Mouse (Mus musculus) G1E (cell line): ENCODE data around the gene Olfr1061. TPM values are rescaled to one million over a fixed set of nuclear protein-coding genes. Genes with fewer than 3 reads are reported as not detected.
"Not testable (repeated sequence)": the region's sequence is repeated elsewhere in the genome, so short reads cannot be mapped to it uniquely, and the experiment has no call there.

Experiments used
- ATAC-seq: 2 replicates; pipeline ENCODE4 v1.8.0; 2016; ENCODE audit warnings: mild to moderate bottlenecking; ENCODE audit not compliant: insufficient number of reproducible peaks, poor library complexity, low FRiP score, severe bottlenecking; ENCODE audit errors: extremely low read depth
- DNase-seq: peaks from one replicate; pipeline ENCODE4 v3.0.0; 2012; ENCODE audit warnings: low spot score
- H3K27me3 ChIP-seq: 2 replicates; pipeline ENCODE4 v1.6.1; 2012; ENCODE audit warnings: mild to moderate bottlenecking, low read length, inconsistent platforms; ENCODE audit not compliant: insufficient read depth
- H3K36me3 ChIP-seq: replicated peaks from 2 replicates; pipeline ENCODE3; 2012; ENCODE audit warnings: mild to moderate bottlenecking, inconsistent platforms
- H3K4me1 ChIP-seq: 2 replicates; pipeline ENCODE4 v1.6.1; 2012; ENCODE audit warnings: low read depth, low read length, inconsistent platforms, mixed read lengths; ENCODE audit not compliant: insufficient read depth
- H3K4me3 ChIP-seq: 2 replicates; pipeline ENCODE4 v1.5.1; 2012; ENCODE audit warnings: low read depth, mild to moderate bottlenecking, inconsistent platforms, low read length, moderate library complexity, mixed read lengths
- H3K9me3 ChIP-seq: replicated peaks from 2 replicates; pipeline ENCODE4 v1.6.1; 2012; ENCODE audit warnings: inconsistent platforms
- CTCF ChIP-seq: IDR thresholded peaks from 2 replicates; pipeline ENCODE4 v1.5.1; 2012; ENCODE audit warnings: low read depth, low read length, inconsistent platforms, mixed read lengths
- GATA1 ChIP-seq: IDR thresholded peaks from 2 replicates; pipeline ENCODE4 v1.6.1; 2012; ENCODE audit warnings: borderline replicate concordance, low read length, inconsistent platforms, mixed read lengths
- GATA2 ChIP-seq: IDR thresholded peaks from 2 replicates; pipeline ENCODE4 v1.6.1; 2012; ENCODE audit warnings: low read depth, low read length, inconsistent platforms, borderline replicate concordance
- POLR2AphosphoS5 ChIP-seq: IDR thresholded peaks from 2 replicates; pipeline ENCODE4 v1.6.1; 2012; ENCODE audit warnings: low read depth, low read length, inconsistent platforms; ENCODE audit not compliant: insufficient replicate concordance
- TAL1 ChIP-seq: conservative IDR thresholded peaks from 2 replicates; pipeline ENCODE4 v1.6.1; 2012; ENCODE audit warnings: low read depth, low read length, inconsistent platforms, mixed read lengths
- polyA plus RNA-seq: library from polyadenylated mRNA; stranded (reverse); fragments of >175 nt; gene quantifications from 2 replicates; pipeline ENCODE4 v1.2.3, GENCODE M21; 2012
- total RNA-seq, 2 experiments: library from RNA; stranded (forward) in 1 of 2; stranded (reverse) in 1 of 2; fragments of 200-1000 nt in 1 of 2; fragments of >200 nt in 1 of 2; fragmentation: Nextera tagmentation in 1 of 2; gene quantifications; 2 replicates each; pipeline ENCODE4 v1.2.3; 2014 to 2017

The Olfr1061 gene
- total and polyA plus RNA-seq, 3 experiments = not detected

GRCm38 (mm10) chr2:86378293-86378692, 35.6 kb downstream of the Olfr1061 start, which contains the start of gene Olfr1057:
Gene Olfr1057 (minus strand): TSS chr2:86378393.
- Histone ChIP-seq H3K9me3 (no peaks in the 10 kb centered on the region), H3K4me1 (no peaks in the 10 kb centered on the region), H3K4me3 (no peak within 1 kb of the TSS), H3K36me3 (no peaks in the 10 kb centered on the region), H3K27me3 (no peaks in the 10 kb centered on the region)
- no peak for ATAC-seq
- TF ChIP-seq GATA2 = no peak
- TF ChIP-seq CTCF = no peak
- TF ChIP-seq POLR2AphosphoS5 = no peak
- TF ChIP-seq GATA1 = no peak
- no peak for TF ChIP-seq TAL1
- no peak for DNase-seq

- H3K27me3 ChIP-seq, DNase-seq, H3K4me3 ChIP-seq, H3K36me3 ChIP-seq, H3K4me1 ChIP-seq, ATAC-seq, H3K9me3 ChIP-seq: not testable (repeated sequence)
Measured at GRCm38 (mm10) chr2:86366342-86366741, 47.5 kb downstream of the Olfr1061 start.

Other genes with a start within 250 kb of the Olfr1061 start
Only the 20 nearest of the 26 such genes appear.
- not detected in 2 replicates for gene Olfr1046, start 194.7 kb downstream of the Olfr1061 start, total RNA-seq (2014; fragmentation: Nextera tagmentation)
- gene Olfr1046, start 194.7 kb downstream of the Olfr1061 start, total RNA-seq (2017) = 0.16 TPM in 1 of 2 replicates, not detected in the other
- gene Olfr1046, start 194.7 kb downstream of the Olfr1061 start, polyA plus RNA-seq = not detected in 2 replicates
- gene Olfr1047, start 182.6 kb downstream of the Olfr1061 start, total RNA-seq (2014; fragmentation: Nextera tagmentation) = not detected in 2 replicates
- not detected in 2 replicates for gene Olfr1047, start 182.6 kb downstream of the Olfr1061 start, total RNA-seq (2017)
- gene Olfr1047, start 182.6 kb downstream of the Olfr1061 start, polyA plus RNA-seq = not detected in 2 replicates
- gene Olfr1048, start 173.8 kb downstream of the Olfr1061 start, total RNA-seq (2014; fragmentation: Nextera tagmentation) = not detected in 2 replicates
- 0.06 and 0.27 TPM in 2 replicates for gene Olfr1048, start 173.8 kb downstream of the Olfr1061 start, total RNA-seq (2017)
- not detected in 2 replicates for gene Olfr1048, start 173.8 kb downstream of the Olfr1061 start, polyA plus RNA-seq
- not detected in 2 replicates for gene Olfr1049, start 155.7 kb downstream of the Olfr1061 start, total RNA-seq (2014; fragmentation: Nextera tagmentation)
- not detected in 2 replicates for gene Olfr1049, start 155.7 kb downstream of the Olfr1061 start, total RNA-seq (2017)
- not detected in 2 replicates for gene Olfr1049, start 155.7 kb downstream of the Olfr1061 start, polyA plus RNA-seq
- not detected in 2 replicates for gene Olfr1051, start 135.0 kb downstream of the Olfr1061 start, total RNA-seq (2014; fragmentation: Nextera tagmentation)
- gene Olfr1051, start 135.0 kb downstream of the Olfr1061 start, total RNA-seq (2017) = not detected in 2 replicates
- gene Olfr1051, start 135.0 kb downstream of the Olfr1061 start, polyA plus RNA-seq = not detected in 2 replicates
- gene Olfr1052, start 121.6 kb downstream of the Olfr1061 start, total RNA-seq (2014; fragmentation: Nextera tagmentation) = not detected in 2 replicates
- gene Olfr1052, start 121.6 kb downstream of the Olfr1061 start, total RNA-seq (2017) = 0.11 and 0.12 TPM in 2 replicates
- not detected in 2 replicates for gene Olfr1052, start 121.6 kb downstream of the Olfr1061 start, polyA plus RNA-seq
- gene Olfr1053, start 98.8 kb downstream of the Olfr1061 start, total RNA-seq (2014; fragmentation: Nextera tagmentation) = not detected in 2 replicates
- not detected in 2 replicates for gene Olfr1053, start 98.8 kb downstream of the Olfr1061 start, total RNA-seq (2017)
- gene Olfr1053, start 98.8 kb downstream of the Olfr1061 start, polyA plus RNA-seq = not detected in 2 replicates
- not detected in 2 replicates for gene Olfr1054, start 78.6 kb downstream of the Olfr1061 start, total RNA-seq (2014; fragmentation: Nextera tagmentation)
- gene Olfr1054, start 78.6 kb downstream of the Olfr1061 start, total RNA-seq (2017) = not detected in 2 replicates
- gene Olfr1054, start 78.6 kb downstream of the Olfr1061 start, polyA plus RNA-seq = not detected in 2 replicates
- not detected in 2 replicates for gene Olfr1055, start 63.8 kb downstream of the Olfr1061 start, total RNA-seq (2014; fragmentation: Nextera tagmentation)
- not detected in 2 replicates for gene Olfr1055, start 63.8 kb downstream of the Olfr1061 start, total RNA-seq (2017)
- gene Olfr1055, start 63.8 kb downstream of the Olfr1061 start, polyA plus RNA-seq = not detected in 2 replicates
- not detected in 2 replicates for gene Olfr1056, start 51.6 kb downstream of the Olfr1061 start, total RNA-seq (2014; fragmentation: Nextera tagmentation)
- gene Olfr1056, start 51.6 kb downstream of the Olfr1061 start, total RNA-seq (2017) = 0.12 and 0.60 TPM in 2 replicates
- not detected in 2 replicates for gene Olfr1056, start 51.6 kb downstream of the Olfr1061 start, polyA plus RNA-seq
- gene Olfr1057, start 35.7 kb downstream of the Olfr1061 start, total RNA-seq (2014; fragmentation: Nextera tagmentation) = not detected in 2 replicates
- 0.22 TPM in 1 of 2 replicates, not detected in the other for gene Olfr1057, start 35.7 kb downstream of the Olfr1061 start, total RNA-seq (2017)
- gene Olfr1057, start 35.7 kb downstream of the Olfr1061 start, polyA plus RNA-seq = not detected in 2 replicates
- gene Olfr1058, start 25.5 kb downstream of the Olfr1061 start, total RNA-seq (2014; fragmentation: Nextera tagmentation) = not detected in 2 replicates
- not detected in 2 replicates for gene Olfr1058, start 25.5 kb downstream of the Olfr1061 start, total RNA-seq (2017)
- not detected in 2 replicates for gene Olfr1058, start 25.5 kb downstream of the Olfr1061 start, polyA plus RNA-seq
- gene Olfr1062, start 12.7 kb upstream of the Olfr1061 start, total RNA-seq (2014; fragmentation: Nextera tagmentation) = not detected in 2 replicates
- 0.05 TPM in 1 of 2 replicates, not detected in the other for gene Olfr1062, start 12.7 kb upstream of the Olfr1061 start, total RNA-seq (2017)
- not detected in 2 replicates for gene Olfr1062, start 12.7 kb upstream of the Olfr1061 start, polyA plus RNA-seq
- gene Olfr1065, start 36.5 kb upstream of the Olfr1061 start, total RNA-seq (2014; fragmentation: Nextera tagmentation) = not detected in 2 replicates
- 0.11 TPM in 1 of 2 replicates, not detected in the other for gene Olfr1065, start 36.5 kb upstream of the Olfr1061 start, total RNA-seq (2017)
- gene Olfr1065, start 36.5 kb upstream of the Olfr1061 start, polyA plus RNA-seq = not detected in 2 replicates
- not detected in 2 replicates for gene Olfr1066, start 42.2 kb upstream of the Olfr1061 start, total RNA-seq (2014; fragmentation: Nextera tagmentation)
- gene Olfr1066, start 42.2 kb upstream of the Olfr1061 start, total RNA-seq (2017) = 0.49 TPM in 1 of 2 replicates, not detected in the other
- not detected in 2 replicates for gene Olfr1066, start 42.2 kb upstream of the Olfr1061 start, polyA plus RNA-seq
- not detected in 2 replicates for gene Olfr228, start 73.3 kb upstream of the Olfr1061 start, total RNA-seq (2014; fragmentation: Nextera tagmentation)
- not detected in 2 replicates for gene Olfr228, start 73.3 kb upstream of the Olfr1061 start, total RNA-seq (2017)
- not detected in 2 replicates for gene Olfr228, start 73.3 kb upstream of the Olfr1061 start, polyA plus RNA-seq
- not detected in 2 replicates for gene Olfr1076, start 94.4 kb upstream of the Olfr1061 start, total RNA-seq (2014; fragmentation: Nextera tagmentation)
- gene Olfr1076, start 94.4 kb upstream of the Olfr1061 start, total RNA-seq (2017) = not detected in 2 replicates
- not detected in 2 replicates for gene Olfr1076, start 94.4 kb upstream of the Olfr1061 start, polyA plus RNA-seq
- not detected in 2 replicates for gene Olfr1079, start 128.4 kb upstream of the Olfr1061 start, total RNA-seq (2014; fragmentation: Nextera tagmentation)
- not detected in 2 replicates for gene Olfr1079, start 128.4 kb upstream of the Olfr1061 start, total RNA-seq (2017)
- not detected in 2 replicates for gene Olfr1079, start 128.4 kb upstream of the Olfr1061 start, polyA plus RNA-seq
- not detected in 2 replicates for gene Olfr1080, start 144.2 kb upstream of the Olfr1061 start, total RNA-seq (2014; fragmentation: Nextera tagmentation)
- gene Olfr1080, start 144.2 kb upstream of the Olfr1061 start, total RNA-seq (2017) = not detected in 2 replicates
- gene Olfr1080, start 144.2 kb upstream of the Olfr1061 start, polyA plus RNA-seq = not detected in 2 replicates
- gene Olfr1082, start 184.9 kb upstream of the Olfr1061 start, total RNA-seq (2014; fragmentation: Nextera tagmentation) = not detected in 2 replicates
- gene Olfr1082, start 184.9 kb upstream of the Olfr1061 start, total RNA-seq (2017) = 0.11 TPM in 1 of 2 replicates, not detected in the other
- gene Olfr1082, start 184.9 kb upstream of the Olfr1061 start, polyA plus RNA-seq = not detected in 2 replicates